Mouse (Mus musculus) CD8-positive naive resting alpha-beta T cell, adult 57 days (primary cell): Measurements from ENCODE around the gene Gm13695. TPM values are rescaled to one million over a fixed set of nuclear protein-coding genes. Genes with fewer than 3 reads are reported as not detected.

Experiments used
- total RNA-seq: library from RNA; stranded (reverse); gene quantifications from one replicate; pipeline ENCODE4 v1.2.4, GENCODE M21; 2023

Gm13695 gene
- 3.2 TPM for total RNA-seq

GRCm38 (mm10) chr2:83967013-83967412 lies at the start of gene Gm13695:
Gm13695 (plus strand) TSS chr2:83967313.

GRCm38 (mm10) chr2:83940931-83941361 lies 26.2 kb upstream of the Gm13695 start, which contains the start of gene Zswim2:
Zswim2 (minus strand) TSS chr2:83941228.

GRCm38 (mm10) chr2:83955393-83955792 lies 11.7 kb upstream of the Gm13695 start, which contains the start of gene Gm13698:
Gm13698 (plus strand) TSS chr2:83955693.

GRCm38 (mm10) chr2:83961203-83961602 lies 5.9 kb upstream of the Gm13695 start, which contains the start of gene Gm13693:
Gm13693 (plus strand) TSS chr2:83961503.

GRCm38 (mm10) chr2:83972823-83973222 lies 5.7 kb downstream of the Gm13695 start, which contains the start of gene Gm13696:
Gm13696 (plus strand) TSS chr2:83973123.

GRCm38 (mm10) chr2:83978633-83979032 lies 11.5 kb downstream of the Gm13695 start, which contains the start of gene Gm13694:
Gm13694 (plus strand) TSS chr2:83978933.

GRCm38 (mm10) chr2:83984443-83984842 lies 17.3 kb downstream of the Gm13695 start, which contains the start of gene Gm13697:
Gm13697 (plus strand) TSS chr2:83984743.

GRCm38 (mm10) chr2:83990253-83990652 lies 23.1 kb downstream of the Gm13695 start, which contains the start of gene Gm13691:
Gm13691 (plus strand) TSS chr2:83990553.

Other genes with a start within 250 kb of the Gm13695 start
- 38.5 TPM for gene Itgav, start 242.9 kb upstream of the Gm13695 start, total RNA-seq
- gene Fam171b, start 154.7 kb upstream of the Gm13695 start, total RNA-seq, result 0.12 TPM
- gene Zswim2, start 26.1 kb upstream of the Gm13695 start, total RNA-seq, result not detected
- gene Gm13698, start 11.6 kb upstream of the Gm13695 start, total RNA-seq, result 3.2 TPM
- 3.2 TPM for gene Gm13693, start 5.8 kb upstream of the Gm13695 start, total RNA-seq
- 3.2 TPM for gene Gm13696, start 5.8 kb downstream of the Gm13695 start, total RNA-seq
- gene Gm13694, start 11.6 kb downstream of the Gm13695 start, total RNA-seq, result 3.2 TPM
- gene Gm13697, start 17.4 kb downstream of the Gm13695 start, total RNA-seq, result 3.2 TPM
- gene Gm13691, start 23.2 kb downstream of the Gm13695 start, total RNA-seq, result 3.2 TPM